Mouse (Mus musculus) MN1 (cell line): ENCODE results near the gene Fam83g.

Source experiments
- DNase-seq: peaks from one replicate; pipeline ENCODE4 v3.0.0-alpha.2; 2016; ENCODE audit warnings: low spot score

The Fam83g gene

GRCm38 (mm10) chr11:61652216-61652615 lies 31.7 kb upstream of the Fam83g start:
- no peak for DNase-seq

GRCm38 (mm10) chr11:61652686-61653447 lies 31.0 kb upstream of the Fam83g start, which contains the start of gene Grap:
Gene Grap (plus strand): TSS chr11:61653265.
- no peak for DNase-seq

GRCm38 (mm10) chr11:61653568-61653967 lies 30.3 kb upstream of the Fam83g start:
- DNase-seq = no peak

DNA sequence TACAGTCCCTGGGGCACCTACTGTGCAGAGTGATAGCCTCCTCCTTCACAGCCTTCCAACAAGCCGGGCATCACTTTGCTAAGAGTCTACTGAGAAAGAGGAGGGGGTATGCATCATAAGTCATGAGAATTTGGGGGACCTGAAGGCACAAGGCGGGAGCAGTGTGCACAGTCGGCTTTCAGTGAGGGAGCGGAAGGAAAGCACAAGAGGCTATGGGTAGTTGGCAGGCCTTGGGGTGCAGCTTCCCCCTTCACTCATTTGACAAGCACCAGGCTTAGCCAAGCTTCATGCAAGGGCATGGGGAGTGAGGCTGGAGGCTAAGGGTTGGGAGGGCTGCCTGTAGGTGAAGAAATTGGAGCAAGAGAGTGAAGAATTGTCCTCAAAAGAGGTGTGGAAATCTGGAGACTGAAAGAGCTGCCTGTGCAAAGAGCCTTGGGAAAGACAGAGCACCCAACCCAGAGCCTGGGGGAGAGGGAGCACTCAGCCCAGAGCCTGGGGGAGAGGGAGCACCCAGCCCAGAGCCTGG lies 29.0 kb upstream of the Fam83g start:
- DNase-seq = no peak

DNA sequence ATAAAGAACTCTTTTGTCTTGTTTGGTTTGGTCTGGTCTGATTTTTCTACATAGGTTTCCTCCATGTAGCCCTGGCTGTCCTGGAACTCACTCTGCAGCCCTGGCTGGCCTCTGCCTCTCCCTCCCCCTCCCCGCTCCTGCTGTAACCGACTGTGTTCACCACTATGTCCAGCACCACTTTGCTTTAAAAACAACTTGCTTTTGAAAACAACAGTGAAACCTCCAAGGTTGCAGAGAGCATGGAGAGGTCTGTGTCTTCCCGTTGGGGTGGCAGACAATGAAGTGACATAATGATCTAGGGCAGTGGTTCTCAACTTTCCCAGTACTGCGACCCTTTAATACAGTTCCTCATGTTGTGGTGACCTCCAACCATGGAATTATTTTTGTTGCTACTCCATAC lies 28.2 kb upstream of the Fam83g start:
- no peak for DNase-seq

GRCm38 (mm10) chr11:61656148-61656850 lies 27.6 kb upstream of the Fam83g start:
- DNase-seq = no peak

- DNase-seq = no peak
Measured at GRCm38 (mm10) chr11:61657432-61657831, 26.5 kb upstream of the Fam83g start.

- peak; percentile 30 for DNase-seq
Measured at GRCm38 (mm10) chr11:61658360-61658922, 25.4 kb upstream of the Fam83g start.

- peak; percentile 79 for DNase-seq
Measured at GRCm38 (mm10) chr11:61659011-61659858, 24.7 kb upstream of the Fam83g start.

- no peak for DNase-seq
Measured at GRCm38 (mm10) chr11:61660001-61660400, 23.9 kb upstream of the Fam83g start.

- DNase-seq = no peak
Measured at GRCm38 (mm10) chr11:61660806-61661392, 23.0 kb upstream of the Fam83g start.

GRCm38 (mm10) chr11:61662189-61662588 lies 21.7 kb upstream of the Fam83g start:
- no peak for DNase-seq

DNA sequence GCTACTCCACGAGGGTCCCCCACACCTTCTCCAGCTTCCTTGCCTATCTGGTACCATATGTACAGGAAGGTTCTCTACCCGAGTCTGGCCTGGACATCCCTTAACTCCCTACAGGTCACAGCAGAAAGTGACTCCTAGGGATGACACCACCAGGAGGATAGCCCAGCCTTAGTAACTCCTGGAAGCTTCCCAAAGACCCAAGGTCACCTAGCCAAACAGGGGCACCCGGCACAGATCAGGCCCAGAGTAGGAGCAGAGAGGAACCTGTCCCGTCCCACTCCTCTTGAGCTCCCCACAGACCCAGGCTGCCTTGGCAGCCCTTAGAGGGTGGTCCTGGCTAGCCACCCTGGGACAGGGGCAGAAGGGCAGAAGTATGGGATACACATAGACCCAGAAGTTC lies 18.5 kb upstream of the Fam83g start:
- no peak for DNase-seq

DNA sequence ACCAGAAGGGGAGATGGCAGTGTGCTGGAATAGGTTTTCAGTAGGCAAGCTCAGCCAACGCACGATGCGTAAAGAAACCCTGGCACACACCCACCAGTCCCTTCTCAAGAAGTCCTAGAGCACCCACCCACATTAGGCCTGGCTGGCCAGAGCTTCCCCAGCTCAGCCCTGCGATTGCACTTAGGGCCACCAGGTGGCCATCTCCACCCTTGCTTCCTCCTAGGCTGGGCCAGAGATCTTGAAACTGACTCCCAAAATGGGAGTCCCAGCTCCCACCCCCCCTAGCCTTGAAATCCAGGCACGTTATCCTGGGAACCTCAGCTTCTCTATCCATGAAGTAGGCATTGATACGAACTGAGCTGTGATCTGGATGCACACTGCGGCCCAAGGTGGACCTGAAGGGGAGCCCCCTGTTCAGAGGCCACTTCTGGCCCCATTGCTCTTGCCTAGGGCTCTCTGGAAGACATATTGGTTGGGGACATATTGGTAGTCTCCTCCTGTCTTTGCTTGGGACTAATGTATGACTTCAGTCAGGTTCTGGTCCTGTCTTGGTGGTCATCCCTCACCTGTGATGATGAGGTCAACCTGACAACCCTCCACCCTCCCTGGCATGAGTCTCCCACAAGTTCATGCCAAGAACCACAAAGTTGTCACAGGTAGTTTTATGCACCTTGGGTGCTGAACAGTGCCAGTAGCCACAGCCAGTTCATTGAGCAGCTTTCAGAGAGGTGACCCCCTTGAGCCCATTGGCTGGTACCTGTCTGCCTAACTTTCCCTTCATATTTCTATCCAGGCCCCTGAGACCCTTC lies 17.7 kb upstream of the Fam83g start:
- DNase-seq = peak; percentile 59

GRCm38 (mm10) chr11:61667248-61667647 lies 16.6 kb upstream of the Fam83g start:
- DNase-seq = no peak

- DNase-seq = no peak
Measured at GRCm38 (mm10) chr11:61667782-61668181, 16.1 kb upstream of the Fam83g start.

GRCm38 (mm10) chr11:61669492-61670490 lies 14.1 kb upstream of the Fam83g start:
- DNase-seq = no peak

- peak; percentile 65 for DNase-seq
Measured at GRCm38 (mm10) chr11:61671781-61672383, 12.0 kb upstream of the Fam83g start.

GRCm38 (mm10) chr11:61673686-61674085 lies 10.2 kb upstream of the Fam83g start:
- DNase-seq = peak; percentile 53
